Mouse (Mus musculus) lung, embryonic 15.5 days (tissue): ENCODE measurements at regions not wholly inside any gene's neighbourhood (a gene's known extent, or its start where the extent isn't known, plus 50 kb on each side); places are given as distances from the start of the nearest gene placed in this dataset.

ENCODE experiments used
- ATAC-seq: fragments of 200-750 bp; cut with Nextera tagmentation; 2 replicates; pipeline ENCODE4 v1.8.0; 2017; ENCODE audit warnings: moderate number of reproducible peaks, borderline replicate concordance; ENCODE audit not compliant: low FRiP score, low TSS enrichment; ENCODE audit errors: extremely low read depth
- H3K27ac ChIP-seq: fragments of 300-500 bp; sonication (generic); 2 replicates; pipeline ENCODE4 v1.5.1; 2015; ENCODE audit warnings: moderate library complexity, mild to moderate bottlenecking, inconsistent platforms
- H3K27me3 ChIP-seq: fragments of 300-500 bp; sonication (generic); 2 replicates; pipeline ENCODE4 v1.6.1; 2015; ENCODE audit warnings: inconsistent platforms
- H3K36me3 ChIP-seq: fragments of 300-500 bp; sonication (generic); 2 replicates; pipeline ENCODE4 v1.6.1; 2015; ENCODE audit warnings: inconsistent platforms
- H3K4me1 ChIP-seq: fragments of 300-500 bp; sonication (generic); 2 replicates; pipeline ENCODE4 v1.6.1; 2015; ENCODE audit warnings: inconsistent platforms
- H3K4me2 ChIP-seq: fragments of 300-500 bp; sonication (generic); 2 replicates; pipeline ENCODE4 v1.6.1; 2015; ENCODE audit warnings: inconsistent platforms, mild to moderate bottlenecking, moderate library complexity
- H3K4me3 ChIP-seq: fragments of 300-500 bp; sonication (generic); 2 replicates; pipeline ENCODE4 v1.5.1; 2015; ENCODE audit warnings: mild to moderate bottlenecking, inconsistent platforms
- H3K9ac ChIP-seq: fragments of 300-500 bp; sonication (generic); 2 replicates; pipeline ENCODE4 v1.6.1; 2015; ENCODE audit warnings: inconsistent platforms
- H3K9me3 ChIP-seq: fragments of 300-500 bp; sonication (generic); 2 replicates; pipeline ENCODE4 v1.6.1; 2016; ENCODE audit warnings: inconsistent platforms
- WGBS: fragments of 180-500 bp; shearing (Covaris S2); methylation state at CpG from one replicate; pipeline ENCODE4 v1.1.7; 2015; 5-methylcytosine and 5-hydroxymethylcytosine counted together

GRCm38 (mm10) chr3:154385831-154386312 is 55.4 kb upstream of the Lhx8 start:
- WGBS: 17% methylated on average over 10 of the region's 10 CpGs
- Histone ChIP-seq H3K9me3 (no peaks in the 10 kb centered on the region), H3K36me3 (no peaks in the 10 kb centered on the region), H3K4me1 (no peaks in the 10 kb centered on the region), H3K27ac (no peak overlapping the region), H3K9ac (no peak overlapping the region), H3K4me2 (no peak overlapping the region), H3K27me3 (no peaks in the 10 kb centered on the region), H3K4me3 (no peak overlapping the region)
- peak; percentile 17; the same call in 1 of the 2 replicates for ATAC-seq

GRCm38 (mm10) chr3:154382811-154383210 is 52.4 kb upstream of the Lhx8 start:
- Histone ChIP-seq H3K9ac (no peak overlapping the region), H3K27ac (no peak overlapping the region), H3K36me3 (no peaks in the 10 kb centered on the region), H3K4me3 (no peak overlapping the region), H3K27me3 (no peaks in the 10 kb centered on the region), H3K4me2 (no peak overlapping the region), H3K4me1 (no peaks in the 10 kb centered on the region), H3K9me3 (no peaks in the 10 kb centered on the region)
- ATAC-seq: no peak
- 84% methylated on average over 6 of the region's 6 CpGs for WGBS

- no peak overlapping the region for H3K9ac ChIP-seq
- 47% methylated on average over 5 of the region's 5 CpGs for WGBS
- H3K4me1 ChIP-seq: no peaks in the 10 kb centered on the region
- no peak overlapping the region for H3K4me2 ChIP-seq
- no peak for ATAC-seq
- H3K27ac ChIP-seq: no peak overlapping the region
- no peaks in the 10 kb centered on the region for H3K9me3 ChIP-seq
- H3K27me3 ChIP-seq: no peaks in the 10 kb centered on the region
- H3K36me3 ChIP-seq: no peaks in the 10 kb centered on the region
- H3K4me3 ChIP-seq: no peak overlapping the region
Measured at GRCm38 (mm10) chr3:154381561-154381960, 51.1 kb upstream of the Lhx8 start.
